ENCODE assay signal across 7 mouse cellular contexts in the genomic region with DNA sequence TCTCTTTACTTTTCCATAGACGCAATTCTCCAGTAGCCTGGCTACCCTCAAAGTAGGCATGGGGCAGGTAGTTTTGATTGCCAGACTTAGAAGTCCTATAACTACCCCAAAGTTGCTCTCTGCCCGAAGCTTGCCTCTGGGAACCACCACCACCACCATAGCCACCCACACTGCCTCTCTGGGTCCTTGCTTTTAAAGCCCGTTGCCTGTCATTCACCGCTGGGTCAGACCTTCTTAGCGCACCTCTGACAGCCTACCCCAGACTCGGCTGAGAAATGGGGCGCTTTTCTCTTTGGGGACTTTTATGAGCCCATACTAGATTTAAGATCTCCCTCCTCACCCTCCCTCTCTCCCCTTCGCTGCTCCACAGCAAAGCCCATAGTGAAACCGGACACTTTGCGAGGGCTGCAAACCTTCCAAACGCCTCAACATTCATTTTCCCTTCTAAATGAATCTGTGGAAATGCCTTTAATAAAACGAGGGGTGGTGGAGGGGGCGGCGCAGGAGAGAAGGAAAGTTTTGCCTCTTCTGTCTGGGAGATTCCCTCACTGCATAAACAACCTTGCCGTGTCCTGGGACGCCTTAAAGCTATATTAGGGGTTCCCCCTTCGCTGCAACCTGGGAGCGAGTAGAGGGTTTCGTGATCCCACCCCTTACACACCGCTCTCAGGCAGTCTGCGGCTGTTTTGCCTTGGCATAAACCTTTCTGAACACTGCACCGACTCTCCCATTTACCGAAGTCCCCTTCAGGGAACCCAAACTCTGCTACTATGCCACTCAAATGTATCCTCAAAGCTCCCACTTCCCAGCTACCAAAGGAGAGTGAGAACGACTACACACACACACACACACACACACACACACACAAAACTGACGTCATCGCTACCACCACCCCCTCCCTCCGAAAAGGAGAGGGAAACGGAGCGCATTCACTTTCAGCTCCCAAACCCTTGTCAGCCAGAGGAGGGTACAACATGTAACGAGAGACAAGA. TPM values are rescaled to one million over a fixed set of nuclear protein-coding genes. Genes with fewer than 3 reads are reported as not detected.
A peak's percentile ranks its signal among the peaks of the same experiment; 100 is the strongest.
DNase-seq lines count a peak whose midpoint lies in the region; ATAC-seq lines count a peak whose summit lies in the region.

No protein-coding gene starts in this region.

- intact Hi-C loops in gastrocnemius, postnatal 14 days (cut with DNase I; ENCODE audit: low total_unique reads) = loop anchor here (10.0 kb wide), 1 partner anchor 369 kb away; no protein-coding TSS in a partner anchor
- intact Hi-C loops in left cerebral cortex, postnatal 36 days (cut with DNase I) = loop anchor here (10.0 kb wide), 2 partner anchors 459 to 591 kb away; no protein-coding TSS in a partner anchor

- H3K27ac ChIP-seq in hindbrain, embryonic 15.5 days (replicated peaks) = no peak overlapping the region

- H3K4me3 ChIP-seq in hindbrain, embryonic 15.5 days = peak overlapping the region; percentile 58

- H3K9ac ChIP-seq in hindbrain, embryonic 15.5 days = peak overlapping the region; percentile 27

- H3K4me2 ChIP-seq in hindbrain, embryonic 15.5 days = peak overlapping the region; percentile 97

- peak; percentile 52 for ATAC-seq in hindbrain, embryonic 15.5 days (ENCODE audit: low FRiP score, low read depth)

- H3K36me3 ChIP-seq in hindbrain, embryonic 15.5 days = no peaks in the 10 kb centered on the region

- WGBS in hindbrain, embryonic 15.5 days = under 1% methylated on average over 30 of the region's 30 CpGs

- H3K27me3 ChIP-seq in hindbrain, embryonic 15.5 days = peaks cover 9% of the 10 kb centered on the region; the same call in 1 of the 2 replicates

- peaks cover 29% of the 10 kb centered on the region for H3K4me1 ChIP-seq in hindbrain, embryonic 15.5 days (replicated peaks)

- H3K9me3 ChIP-seq in hindbrain, embryonic 15.5 days = no peaks in the 10 kb centered on the region

- peak; percentile 23 to 39 for DNase-seq in adrenal gland, postnatal 36 days
- DNase-seq in cerebellum, postnatal 10 days = peak; percentile 67 to 74
- peak; percentile 34 for DNase-seq in gastrocnemius, postnatal 14 days
- peak; percentile 23 to 29 for DNase-seq in left cerebral cortex, postnatal 36 days (ENCODE audit: low spot score in 2 of 2)
- peak; percentile 54 for DNase-seq in mesoderm, embryonic 11.5 days (ENCODE audit: low read depth, low spot score)
- peak; percentile 45 for DNase-seq in urinary bladder, postnatal 14 days (ENCODE audit: low spot score)

RNA-seq across cellular contexts. Expression of gene Pappa, which starts 1.7 kb away (rescaled TPM):
- total RNA-seq in adrenal gland, postnatal 36 days (2021) = under 1 TPM; 0.33 to 0.60 TPM
- 1 to 10 TPM; 1.6 to 1.9 TPM for total RNA-seq in gastrocnemius, postnatal 14 days (2021)
- polyA plus RNA-seq in hindbrain, embryonic 15.5 days (2015; fragmentation: Nextera tagmentation; extraction: Ambion mirVana) = 0.82 and 1.0 TPM in 2 replicates
- total RNA-seq in left cerebral cortex, postnatal 36 days (2021) = under 1 TPM; 0.47 to 0.68 TPM
